Comparison of ENCODE assay signal across 22 mouse cellular contexts in the genomic region with DNA sequence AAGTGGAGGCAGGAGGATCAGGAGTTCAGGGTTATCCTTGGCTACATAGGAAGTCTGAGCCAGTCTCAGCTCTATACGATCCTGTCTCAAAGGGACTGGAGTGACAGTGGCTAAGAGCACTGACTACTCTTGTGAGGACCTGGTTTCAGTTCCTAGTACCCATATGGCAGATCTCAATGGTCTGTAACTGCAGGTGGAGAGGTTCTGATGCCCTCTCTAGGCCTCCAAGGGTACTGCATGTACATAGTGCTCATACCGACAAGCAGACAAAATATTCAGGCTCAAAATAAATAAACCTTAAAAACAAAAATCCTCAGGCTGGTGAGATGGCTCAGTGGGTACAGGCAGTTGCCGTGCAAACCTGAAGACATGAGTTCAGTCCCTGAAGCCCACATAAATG. TPM values are rescaled to one million over a fixed set of nuclear protein-coding genes. Genes with fewer than 3 reads are reported as not detected.
DNase-seq lines count a peak whose midpoint lies in the region; ATAC-seq and TF ChIP-seq lines count a peak whose summit lies in the region.
"Had no signal": no experiment of that assay in that cellular context is flagged by ENCODE, and none has a peak within 500 bp of the region (broad histone marks: within the 10 kb centered on the region; RNA-seq: fewer than 3 reads in every experiment).

No protein-coding gene starts in this region.

- TF ChIP-seq CTCF in forebrain, postnatal 0 days (IDR thresholded peaks at IDR 0.05; ENCODE audit: low read depth): peak; percentile 42
- peak; percentile 51 for TF ChIP-seq CTCF in liver, postnatal 0 days (IDR thresholded peaks at IDR 0.05; ENCODE audit: low read depth)

- no peak overlapping the region for H3K4me2 ChIP-seq in forebrain, postnatal 0 days (ENCODE audit: low read depth)
- no peak overlapping the region for H3K4me2 ChIP-seq in forebrain, embryonic 15.5 days (replicated peaks)
- no peak overlapping the region for H3K4me2 ChIP-seq in liver, postnatal 0 days (ENCODE audit: low read depth, low read length)
- H3K4me2 ChIP-seq in liver, embryonic 11.5 days: no peak overlapping the region
- H3K4me2 ChIP-seq: embryonic facial prominence, embryonic 13.5 days; limb, embryonic 15.5 days; neural tube, embryonic 13.5 days; stomach, embryonic 15.5 days had no signal

- peaks cover 75% of the 10 kb centered on the region for H3K36me3 ChIP-seq in forebrain, postnatal 0 days (ENCODE audit: insufficient read depth)
- peaks cover 72% of the 10 kb centered on the region for H3K36me3 ChIP-seq in forebrain, embryonic 15.5 days
- peaks cover 44% of the 10 kb centered on the region for H3K36me3 ChIP-seq in liver, postnatal 0 days (replicated peaks; ENCODE audit: insufficient read depth, low read length)
- peaks cover 28% of the 10 kb centered on the region for H3K36me3 ChIP-seq in liver, embryonic 11.5 days (ENCODE audit: control insufficient read depth, insufficient read depth, low read length)
- H3K36me3 ChIP-seq in splenic B cell, adult 2 months (ENCODE audit: control insufficient read depth, insufficient read depth, low read length, poor library complexity, severe bottlenecking): peaks cover 20% of the 10 kb centered on the region

- no peaks in the 10 kb centered on the region for H3K4me1 ChIP-seq in forebrain, postnatal 0 days (ENCODE audit: insufficient read depth)
- H3K4me1 ChIP-seq in forebrain, embryonic 15.5 days: peaks cover 11% of the 10 kb centered on the region
- 0 out of 2 replicates have a peak, but pooled peaks cover under 1% of the 10 kb centered on the region for H3K4me1 ChIP-seq in liver, postnatal 0 days (ENCODE audit: insufficient read depth)
- H3K4me1 ChIP-seq in liver, embryonic 11.5 days (replicated peaks; ENCODE audit: control insufficient read depth, insufficient read depth, low read length): no peaks in the 10 kb centered on the region; the same call in 1 of the 2 replicates

- H3K27ac ChIP-seq in forebrain, postnatal 0 days (ENCODE audit: low read depth, low read length): no peak overlapping the region
- no peak overlapping the region for H3K27ac ChIP-seq in forebrain, embryonic 15.5 days (replicated peaks)
- no peak overlapping the region for H3K27ac ChIP-seq in liver, postnatal 0 days (ENCODE audit: low read depth)
- no peak overlapping the region for H3K27ac ChIP-seq in liver, embryonic 11.5 days (ENCODE audit: low read depth, low read length)
- H3K27ac ChIP-seq: embryonic facial prominence, embryonic 13.5 days; limb, embryonic 15.5 days; neural tube, embryonic 13.5 days; stomach, embryonic 15.5 days had no signal

- no peak for TF ChIP-seq EP300 in liver, postnatal 0 days (IDR thresholded peaks at IDR 0.05; ENCODE audit: low read depth)

- H3K9me3 ChIP-seq in forebrain, postnatal 0 days (ENCODE audit: low read length): no peaks in the 10 kb centered on the region
- H3K9me3 ChIP-seq in forebrain, embryonic 15.5 days: no peaks in the 10 kb centered on the region
- no peaks in the 10 kb centered on the region for H3K9me3 ChIP-seq in liver, postnatal 0 days (ENCODE audit: low read length)
- H3K9me3 ChIP-seq in liver, embryonic 11.5 days (ENCODE audit: control insufficient read depth, low read length): no peaks in the 10 kb centered on the region
- H3K9me3 ChIP-seq: embryonic facial prominence, embryonic 13.5 days; limb, embryonic 15.5 days; neural tube, embryonic 13.5 days; stomach, embryonic 15.5 days had no signal

- no peak overlapping the region for H3K4me3 ChIP-seq in forebrain, postnatal 0 days (ENCODE audit: low read depth, low read length)
- no peak overlapping the region for H3K4me3 ChIP-seq in forebrain, embryonic 15.5 days
- H3K4me3 ChIP-seq in liver, postnatal 0 days (ENCODE audit: low read depth, low read length): no peak overlapping the region
- H3K4me3 ChIP-seq in liver, embryonic 11.5 days (ENCODE audit: low read depth, low read length): no peak overlapping the region
- H3K4me3 ChIP-seq: embryonic facial prominence, embryonic 13.5 days; limb, embryonic 15.5 days; neural tube, embryonic 13.5 days; stomach, embryonic 15.5 days had no signal

- H3K9ac ChIP-seq in forebrain, postnatal 0 days: no peak overlapping the region
- H3K9ac ChIP-seq in forebrain, embryonic 15.5 days (replicated peaks): no peak overlapping the region
- no peak overlapping the region for H3K9ac ChIP-seq in liver, postnatal 0 days (replicated peaks)
- no peak overlapping the region for H3K9ac ChIP-seq in liver, embryonic 11.5 days (ENCODE audit: low read depth, low read length)
- H3K9ac ChIP-seq: embryonic facial prominence, embryonic 13.5 days; limb, embryonic 15.5 days; neural tube, embryonic 13.5 days; stomach, embryonic 15.5 days had no signal

- no peak for ATAC-seq in forebrain, postnatal 0 days
- no peak for ATAC-seq in forebrain, embryonic 15.5 days (replicated peaks)
- ATAC-seq in liver, postnatal 0 days: no peak
- ATAC-seq in liver, embryonic 11.5 days (replicated peaks; ENCODE audit: low FRiP score): no peak
- ATAC-seq: midbrain, embryonic 16.5 days had no signal

- H3K27me3 ChIP-seq in forebrain, postnatal 0 days (ENCODE audit: insufficient read depth, low read length): no peaks in the 10 kb centered on the region
- no peaks in the 10 kb centered on the region for H3K27me3 ChIP-seq in forebrain, embryonic 15.5 days
- no peaks in the 10 kb centered on the region for H3K27me3 ChIP-seq in liver, postnatal 0 days (ENCODE audit: insufficient read depth, low read length)
- no peaks in the 10 kb centered on the region for H3K27me3 ChIP-seq in liver, embryonic 11.5 days (replicated peaks; ENCODE audit: control insufficient read depth, insufficient read depth, low read length)
- H3K27me3 ChIP-seq in splenic B cell, adult 2 months (ENCODE audit: control insufficient read depth, insufficient read depth, low read length, poor library complexity, severe bottlenecking): no peaks in the 10 kb centered on the region
- H3K27me3 ChIP-seq: embryonic facial prominence, embryonic 13.5 days; limb, embryonic 15.5 days; neural tube, embryonic 13.5 days; stomach, embryonic 15.5 days had no signal

- no peak for DNase-seq in forebrain, postnatal 0 days
- no peak for DNase-seq in liver, postnatal 0 days
- DNase-seq in liver, embryonic 11.5 days (ENCODE audit: low spot score): no peak
- peak; percentile 69 for DNase-seq in ZHBTc4 (ENCODE audit: low read depth, low spot score)
- DNase-seq in splenic B cell, adult 2 months (ENCODE audit: low read depth, low spot score): peak; percentile 48
- no peak for DNase-seq in embryo, embryonic 10.5 days (ENCODE audit: low spot score)
- DNase-seq in kidney, postnatal 10 days: no peak
- DNase-seq: adrenal gland, postnatal 14 days; cerebellum, postnatal 36 days; kidney, postnatal 4 days; lung, postnatal 14 days had no signal

- WGBS in forebrain, postnatal 0 days: 98% methylated on average over 3 of the region's 3 CpGs
- WGBS in forebrain, embryonic 15.5 days: 96% methylated on average over 3 of the region's 3 CpGs
- whole genome bisulfite sequencing in liver, postnatal 0 days (ENCODE audit: insufficient replicate concordance): 94% methylated on average over 3 of the region's 3 CpGs
- 93% methylated on average over 3 of the region's 3 CpGs for WGBS in liver, embryonic 11.5 days

RNA-seq across cellular contexts. Expression of a gene that starts 6.1 kb away (rescaled TPM):
- total RNA-seq in forebrain, postnatal 0 days (2014; rRNA removed): 44.2 and 62.5 TPM in 2 replicates
- 38.9 and 46.9 TPM in 2 replicates for polyA plus RNA-seq in forebrain, postnatal 0 days (2015; fragmentation: Nextera tagmentation; extraction: Ambion mirVana)
- 47.9 and 51.0 TPM in 2 replicates for polyA plus RNA-seq in forebrain, embryonic 15.5 days (2015; fragmentation: Nextera tagmentation; extraction: Ambion mirVana)
- polyA plus RNA-seq in liver, postnatal 0 days (2015; fragmentation: Nextera tagmentation; extraction: Ambion mirVana): 7.7 and 8.2 TPM in 2 replicates
- 41.8 and 43.6 TPM in 2 replicates for polyA plus RNA-seq in liver, embryonic 11.5 days (2014; fragmentation: Nextera tagmentation; extraction: Ambion mirVana)

RNA-seq across cellular contexts. Expression of a gene that starts 6.1 kb away (rescaled TPM):
- 3.6 and 6.5 TPM in 2 replicates for total RNA-seq in forebrain, postnatal 0 days (2014; rRNA removed)
- polyA plus RNA-seq in forebrain, postnatal 0 days (2015; fragmentation: Nextera tagmentation; extraction: Ambion mirVana): 4.8 and 6.4 TPM in 2 replicates
- polyA plus RNA-seq in forebrain, embryonic 15.5 days (2015; fragmentation: Nextera tagmentation; extraction: Ambion mirVana): 10.5 and 12.8 TPM in 2 replicates
- 6.4 and 6.8 TPM in 2 replicates for polyA plus RNA-seq in liver, postnatal 0 days (2015; fragmentation: Nextera tagmentation; extraction: Ambion mirVana)
- polyA plus RNA-seq in liver, embryonic 11.5 days (2014; fragmentation: Nextera tagmentation; extraction: Ambion mirVana): 13.0 and 14.3 TPM in 2 replicates

RNA-seq across cellular contexts. Expression of a gene that starts 14.0 kb away (rescaled TPM):
- total RNA-seq in forebrain, postnatal 0 days (2014; rRNA removed): not detected in 2 replicates
- not detected in 2 replicates for polyA plus RNA-seq in forebrain, postnatal 0 days (2015; fragmentation: Nextera tagmentation; extraction: Ambion mirVana)
- polyA plus RNA-seq in forebrain, embryonic 15.5 days (2015; fragmentation: Nextera tagmentation; extraction: Ambion mirVana): 0.39 TPM in 1 of 2 replicates, not detected in the other
- not detected in 2 replicates for polyA plus RNA-seq in liver, postnatal 0 days (2015; fragmentation: Nextera tagmentation; extraction: Ambion mirVana)
- polyA plus RNA-seq in liver, embryonic 11.5 days (2014; fragmentation: Nextera tagmentation; extraction: Ambion mirVana): 0.31 TPM in 1 of 2 replicates, not detected in the other
- total RNA-seq: adrenal gland, postnatal 14 days; gastrocnemius, adult 8-10 months; heart, postnatal 25 days; left cerebral cortex, adult 18-20 months had no signal
- polyA plus RNA-seq: limb, embryonic 15.5 days; midbrain, embryonic 16.5 days; neural tube, embryonic 13.5 days; small intestine, adult 2 months had no signal

RNA-seq across cellular contexts. Expression of a gene that starts 26.9 kb away (rescaled TPM):
- total RNA-seq in forebrain, postnatal 0 days (2014; rRNA removed): 98.6 and 105 TPM in 2 replicates
- 126 and 134 TPM in 2 replicates for polyA plus RNA-seq in forebrain, postnatal 0 days (2015; fragmentation: Nextera tagmentation; extraction: Ambion mirVana)
- polyA plus RNA-seq in forebrain, embryonic 15.5 days (2015; fragmentation: Nextera tagmentation; extraction: Ambion mirVana): 98.1 and 113 TPM in 2 replicates
- polyA plus RNA-seq in liver, postnatal 0 days (2015; fragmentation: Nextera tagmentation; extraction: Ambion mirVana): 12.8 and 16.2 TPM in 2 replicates
- 21.4 and 24.6 TPM in 2 replicates for polyA plus RNA-seq in liver, embryonic 11.5 days (2014; fragmentation: Nextera tagmentation; extraction: Ambion mirVana)

RNA-seq across cellular contexts. Expression of a gene that starts 36.4 kb away (rescaled TPM):
- not detected in 2 replicates for total RNA-seq in forebrain, postnatal 0 days (2014; rRNA removed)
- 0.30 and 0.49 TPM in 2 replicates for polyA plus RNA-seq in forebrain, postnatal 0 days (2015; fragmentation: Nextera tagmentation; extraction: Ambion mirVana)
- polyA plus RNA-seq in forebrain, embryonic 15.5 days (2015; fragmentation: Nextera tagmentation; extraction: Ambion mirVana): not detected in 2 replicates
- polyA plus RNA-seq in liver, postnatal 0 days (2015; fragmentation: Nextera tagmentation; extraction: Ambion mirVana): 0.21 TPM in 1 of 2 replicates, not detected in the other
- polyA plus RNA-seq in liver, embryonic 11.5 days (2014; fragmentation: Nextera tagmentation; extraction: Ambion mirVana): not detected in 2 replicates
- total RNA-seq: left cerebral cortex, adult 18-20 months had no signal
- polyA plus RNA-seq: embryonic facial prominence, embryonic 13.5 days; forebrain, embryonic 11.5 days; neural tube, embryonic 13.5 days had no signal

Comparison
In these comparisons a context has a peak if more than half of its experiments do, and no peak if none do; other contexts are left out.
1. DNase-seq: peak in ZHBTc4 (single experiment) and splenic B cell, adult 2 months (single experiment); none in forebrain, postnatal 0 days (single experiment), liver, postnatal 0 days (single experiment), liver, embryonic 11.5 days (single experiment), embryo, embryonic 10.5 days (single experiment) and kidney, postnatal 10 days (single experiment).